Mouse (Mus musculus) urinary bladder, postnatal 14 days (tissue): ENCODE data around the gene Steap3.

Experiments
- DNase-seq: peaks from one replicate; pipeline ENCODE4 v3.0.0; 2021; ENCODE audit warnings: low spot score

The Steap3 gene

DNA sequence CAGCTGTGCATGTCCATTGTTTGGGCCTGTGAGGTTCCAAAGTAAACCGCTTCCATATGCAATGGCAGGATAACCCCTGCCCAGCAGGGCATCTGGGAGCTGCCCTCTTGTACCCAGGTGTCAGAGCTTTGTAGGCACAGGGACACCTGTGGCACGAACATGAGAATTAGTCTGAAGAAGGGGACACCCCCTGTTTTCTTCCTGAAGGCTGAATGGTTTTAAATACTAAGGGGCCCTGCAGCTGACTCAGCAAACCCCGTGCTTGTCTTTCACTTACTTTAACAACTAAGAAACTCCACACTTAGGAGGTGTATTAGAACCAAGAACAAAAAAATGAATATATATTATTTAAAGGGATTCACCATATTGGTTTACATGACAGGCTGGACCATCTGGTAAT is 74.4 kb downstream of the Steap3 start:
- no peak for DNase-seq

DNA sequence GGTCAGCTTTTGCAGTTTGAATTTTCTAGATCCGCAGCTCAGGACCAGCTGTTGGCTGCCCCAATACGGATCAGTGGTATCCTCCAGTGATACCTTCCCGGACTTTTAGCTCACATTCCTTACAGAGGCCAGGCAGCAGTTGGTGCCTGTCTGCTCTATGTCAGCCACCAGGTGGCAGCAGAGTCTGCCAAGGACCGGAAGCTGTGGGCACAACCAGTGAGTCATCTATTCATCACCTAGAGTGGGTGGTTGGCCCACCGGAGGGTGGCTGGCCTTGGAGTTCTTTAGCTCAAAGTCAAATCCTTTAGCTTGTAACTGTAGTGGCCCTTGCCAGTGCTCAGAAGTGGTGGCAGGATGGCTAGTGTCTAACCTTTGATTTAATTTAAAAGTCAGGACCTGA is 75.3 kb downstream of the Steap3 start:
- peak; percentile 78 for DNase-seq

DNA sequence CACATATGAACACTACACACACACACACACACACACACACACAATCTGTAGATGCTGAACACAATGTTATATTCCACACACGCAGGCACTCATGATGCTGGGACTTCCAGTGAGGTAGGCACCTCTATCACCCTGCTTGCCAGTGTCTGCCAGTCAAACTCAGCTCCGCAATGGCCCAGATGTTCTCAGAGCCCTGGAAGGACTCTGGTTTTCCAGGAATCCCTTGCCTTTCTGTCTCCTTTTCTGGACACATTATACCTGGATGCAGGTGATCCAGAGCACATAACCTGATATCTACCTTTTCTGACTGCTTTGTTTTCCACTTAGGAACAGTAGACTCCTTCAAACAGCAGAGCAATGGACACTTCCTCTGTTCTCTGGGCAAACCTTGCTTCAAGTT is 75.8 kb downstream of the Steap3 start:
- DNase-seq: no peak

GRCm38 (mm10) chr1:120195947-120196346 is 76.6 kb downstream of the Steap3 start:
- no peak for DNase-seq

- no peak for DNase-seq
Observed at GRCm38 (mm10) chr1:120193586-120193985, 78.9 kb downstream of the Steap3 start.

- no peak for DNase-seq
Observed at GRCm38 (mm10) chr1:120192321-120192720, 80.2 kb downstream of the Steap3 start.

- no peak for DNase-seq
Observed at GRCm38 (mm10) chr1:120190946-120191345, 81.6 kb downstream of the Steap3 start.

GRCm38 (mm10) chr1:120190300-120190699 is 82.2 kb downstream of the Steap3 start:
- no peak for DNase-seq

DNA sequence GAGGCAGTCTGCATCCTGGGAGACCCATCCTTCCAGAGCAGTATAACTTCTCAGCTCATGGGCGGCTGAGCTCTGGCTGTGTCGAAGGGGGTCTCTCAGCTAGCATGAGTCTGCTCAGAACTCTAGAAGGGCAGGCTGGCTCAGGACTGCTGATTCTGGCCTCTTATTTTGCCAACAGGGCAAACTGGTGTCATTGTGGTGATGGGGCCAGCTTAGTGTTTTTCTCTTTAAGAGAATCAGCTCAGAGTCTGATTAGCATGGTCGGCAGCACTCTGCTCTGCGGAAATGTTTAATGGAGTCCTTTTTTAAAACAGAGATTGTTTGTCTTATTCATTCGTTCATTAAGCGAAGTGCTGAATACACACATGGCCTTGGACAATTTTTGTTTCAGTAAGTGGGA is 83.3 kb downstream of the Steap3 start:
- no peak for DNase-seq

GRCm38 (mm10) chr1:120187059-120187458 is 85.4 kb downstream of the Steap3 start:
- no peak for DNase-seq

DNA sequence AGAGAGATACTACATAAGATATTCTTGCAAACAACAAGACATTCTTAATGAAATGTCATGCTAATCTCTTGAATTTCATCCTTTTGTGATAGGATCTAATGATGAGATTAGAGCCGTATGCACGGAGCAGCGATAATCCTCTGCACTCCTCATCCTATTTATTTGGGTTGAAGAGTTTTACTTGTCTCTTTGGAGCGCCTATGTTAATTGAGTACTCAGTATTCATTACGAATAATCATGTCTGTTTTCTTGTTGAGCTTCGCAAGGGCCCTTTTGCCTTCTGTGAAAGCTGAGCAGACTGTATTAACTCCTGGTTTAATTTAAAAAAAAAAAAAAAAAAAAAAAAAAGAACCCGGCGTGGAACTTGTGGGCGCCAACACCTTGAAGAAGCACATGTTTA is 85.8 kb downstream of the Steap3 start:
- no peak for DNase-seq

- no peak for DNase-seq
Observed at GRCm38 (mm10) chr1:120186204-120186603, 86.3 kb downstream of the Steap3 start.

- no peak for DNase-seq
Observed at GRCm38 (mm10) chr1:120177141-120177540, 95.4 kb downstream of the Steap3 start.

GRCm38 (mm10) chr1:120176313-120176712 is 96.2 kb downstream of the Steap3 start:
- no peak for DNase-seq

GRCm38 (mm10) chr1:120174991-120175390 is 97.5 kb downstream of the Steap3 start:
- DNase-seq: no peak

DNA sequence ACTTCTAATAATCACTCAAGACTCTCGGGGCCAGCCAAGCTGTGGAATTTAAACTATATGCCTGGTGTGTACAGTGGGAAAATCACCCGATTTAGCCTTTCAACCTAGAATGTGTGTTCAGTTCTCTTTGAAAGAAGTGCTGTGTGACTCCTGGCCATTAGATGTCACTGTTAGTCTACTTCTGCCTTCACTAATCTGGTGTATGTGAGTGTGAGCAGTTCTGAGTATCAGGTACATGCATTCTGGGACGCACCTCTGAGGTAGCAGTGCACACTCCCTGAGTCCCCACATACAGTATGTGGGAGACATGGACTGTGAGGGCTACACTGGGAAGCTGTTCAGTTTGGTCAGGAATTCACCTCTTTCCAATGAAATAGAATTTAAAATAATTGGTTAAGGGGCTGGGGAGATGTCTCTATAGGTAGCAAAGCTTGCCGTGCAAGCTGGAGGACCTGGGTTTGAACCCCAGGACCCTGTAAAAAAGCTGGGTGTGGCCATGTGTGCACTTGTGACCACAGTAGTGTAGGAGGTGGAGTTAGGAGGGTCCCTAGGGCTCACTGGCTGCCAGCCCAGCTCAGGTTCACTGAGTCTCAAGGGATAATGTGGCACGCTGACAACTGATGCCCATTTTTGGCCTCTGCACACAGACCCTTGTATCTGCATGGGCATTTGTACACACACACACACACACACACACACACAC is 100.5 kb downstream of the Steap3 start:
- no peak for DNase-seq

- no peak for DNase-seq
Observed at GRCm38 (mm10) chr1:120170307-120170706, 102.2 kb downstream of the Steap3 start.

- no peak for DNase-seq
Observed at GRCm38 (mm10) chr1:120168674-120169073, 103.8 kb downstream of the Steap3 start.

DNA sequence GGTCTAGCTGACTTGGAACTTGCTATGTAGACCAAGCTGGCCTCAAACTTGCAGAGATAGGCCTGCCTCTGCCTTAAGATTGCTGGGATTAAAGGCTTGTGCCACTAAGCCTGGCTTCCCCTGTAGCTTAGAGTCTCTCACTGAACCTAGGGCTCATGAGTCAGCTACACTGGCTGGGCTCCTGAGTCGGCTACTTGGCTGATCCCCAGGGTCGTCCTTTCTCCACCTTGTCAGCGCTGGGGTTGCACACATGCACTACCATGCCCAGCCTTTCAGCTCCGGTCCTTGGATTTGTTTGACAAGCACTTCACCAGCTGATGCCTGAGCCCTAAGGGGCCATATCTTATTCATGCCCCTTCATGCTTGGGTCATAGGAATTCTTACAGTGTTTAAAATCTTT is 104.5 kb downstream of the Steap3 start:
- no peak for DNase-seq

GRCm38 (mm10) chr1:120162616-120163015 is 109.9 kb downstream of the Steap3 start:
- no peak for DNase-seq

DNA sequence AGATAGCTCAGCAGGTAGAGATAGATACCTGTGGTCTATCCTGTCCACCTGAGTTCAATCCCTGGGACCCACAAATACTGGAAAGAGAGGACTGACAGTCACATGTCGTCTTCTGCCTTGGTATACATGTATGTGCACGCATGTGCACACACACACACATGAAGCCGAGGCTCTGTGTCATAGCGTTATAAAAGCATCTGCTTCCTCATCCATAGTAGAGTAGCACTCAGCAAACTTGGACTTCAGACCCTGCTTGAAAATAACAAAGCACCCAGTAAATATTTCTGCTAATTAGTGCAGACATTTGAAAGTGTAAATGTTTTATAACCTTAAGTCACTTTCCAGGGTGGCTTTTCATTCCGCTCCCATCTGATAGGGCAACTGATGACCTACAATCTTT is 111.0 kb downstream of the Steap3 start:
- DNase-seq: no peak

DNA sequence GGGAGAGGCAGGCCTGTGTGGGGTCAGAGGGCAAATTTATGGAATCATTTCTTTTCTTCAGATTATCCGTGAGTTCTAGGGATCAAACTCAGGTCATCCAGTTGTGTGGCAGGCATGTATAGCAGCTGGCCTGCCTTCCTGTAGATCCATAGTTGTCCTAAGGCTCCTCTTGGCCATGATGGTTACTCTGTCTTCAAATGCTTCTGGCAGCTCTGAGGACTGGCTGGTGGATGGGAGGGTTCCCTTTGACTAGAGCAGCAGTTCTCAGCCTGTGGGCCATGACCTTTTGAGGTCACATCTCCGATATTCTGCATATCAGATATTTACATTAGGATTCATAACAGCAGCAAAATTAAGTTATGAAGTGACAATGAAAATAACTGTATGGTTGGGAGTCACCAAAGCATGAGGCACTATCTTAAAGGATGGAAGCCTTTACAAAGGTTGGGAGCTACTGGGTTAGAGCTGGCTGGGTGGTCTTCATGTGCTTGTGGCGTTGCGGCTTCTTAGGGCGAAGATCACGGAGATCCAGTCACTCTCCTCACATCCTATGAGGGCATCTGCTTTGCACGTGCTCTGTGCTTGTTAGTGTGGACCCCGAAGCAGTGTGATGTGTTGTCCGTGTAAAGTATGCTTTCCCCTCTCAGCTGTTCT is 113.9 kb downstream of the Steap3 start:
- no peak for DNase-seq

DNA sequence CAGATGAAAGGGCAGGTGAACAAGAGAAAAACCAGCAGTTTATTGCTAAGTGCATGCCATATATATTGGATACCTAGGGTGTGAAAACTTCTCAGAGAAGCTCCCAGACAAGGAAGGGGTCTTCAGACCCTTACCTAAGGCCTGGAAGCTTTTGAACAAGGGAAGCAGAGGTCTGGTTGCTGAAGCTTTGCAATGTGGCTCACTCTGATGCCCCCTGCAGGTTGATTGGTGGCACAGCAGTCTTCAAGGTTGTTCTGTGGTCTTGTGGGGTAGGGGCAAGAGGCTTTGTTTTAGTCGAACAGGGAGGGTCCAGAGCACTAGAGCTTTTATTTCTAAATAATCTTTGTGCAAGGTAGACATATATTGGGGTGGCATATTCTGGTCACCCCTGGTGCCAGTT is 117.2 kb downstream of the Steap3 start:
- no peak for DNase-seq

DNA sequence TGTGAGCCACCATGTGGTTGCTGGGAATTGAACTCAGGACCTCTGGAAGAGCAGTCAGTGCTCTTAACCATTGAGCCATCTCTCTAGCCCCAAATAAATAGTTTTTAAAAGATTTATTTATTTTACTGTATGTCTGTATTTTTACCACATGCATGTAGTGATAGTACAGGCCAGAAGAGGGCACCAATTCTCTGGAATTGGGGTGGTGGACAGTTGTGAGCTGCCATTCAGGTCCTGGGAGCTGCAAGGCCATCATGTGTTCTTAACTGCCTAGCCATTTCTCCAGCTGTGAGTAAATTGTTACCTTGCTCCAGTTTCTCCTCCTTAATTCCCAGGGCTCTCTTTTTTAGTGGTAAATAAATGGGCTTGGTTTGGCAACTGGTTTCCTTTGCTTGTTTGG is 118.3 kb downstream of the Steap3 start:
- DNase-seq: peak; percentile 36
